Mouse (Mus musculus) telencephalon, adult 2 months (tissue): ENCODE measurements around the gene Klk13.
"Not testable (repeated sequence)": the region's sequence is repeated elsewhere in the genome, so short reads cannot be mapped to it uniquely, and the experiment has no call there.

ENCODE experiments used
- DNase-seq: peaks from one replicate; pipeline ENCODE4 v3.0.0-alpha.2; 2011; ENCODE audit warnings: low read depth, low spot score

The Klk13 gene

DNA sequence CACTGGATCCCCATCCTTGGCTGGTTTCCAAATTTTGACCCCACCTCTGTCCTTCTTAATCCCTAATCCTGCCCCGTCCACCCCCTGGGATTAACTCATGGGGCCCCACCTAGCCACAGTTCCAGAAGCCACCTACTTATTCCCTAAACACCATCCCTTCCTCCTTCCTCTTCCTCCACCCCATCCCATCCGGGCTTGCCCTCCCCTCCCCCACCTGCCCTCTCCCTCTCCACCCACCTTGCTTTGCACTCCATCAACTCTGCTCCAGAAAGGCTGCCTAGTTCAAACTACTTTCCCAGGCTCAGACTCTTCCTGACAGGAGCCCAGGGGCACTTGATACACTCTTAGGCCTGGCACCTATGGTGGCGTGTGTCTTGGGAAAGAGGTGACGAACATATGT is at the start of gene Klk13:
Gene Klk13, plus strand, starts transcription at position 301 of the 400 bp plus-strand sequence.
- no peak for DNase-seq

DNA sequence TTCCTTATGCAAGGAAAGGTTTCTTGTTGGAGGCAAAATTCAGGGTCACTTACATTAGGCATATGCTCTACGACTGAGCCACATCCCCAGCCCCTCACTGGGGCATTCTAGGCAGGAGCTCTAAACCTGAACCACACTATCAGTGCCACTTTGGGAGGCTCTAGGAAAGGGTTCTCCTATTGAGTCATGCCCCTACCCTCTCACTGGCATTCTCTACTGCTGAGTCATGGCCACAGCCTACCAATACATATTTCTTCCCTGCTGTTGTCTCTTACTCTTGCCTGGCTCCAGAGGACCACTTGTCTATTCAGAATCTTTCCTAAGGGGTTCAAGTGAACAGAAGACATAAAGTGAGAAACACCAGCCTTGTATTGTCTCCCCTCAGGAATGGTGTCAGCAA is 49.6 kb upstream of the Klk13 start:
- no peak for DNase-seq

DNA sequence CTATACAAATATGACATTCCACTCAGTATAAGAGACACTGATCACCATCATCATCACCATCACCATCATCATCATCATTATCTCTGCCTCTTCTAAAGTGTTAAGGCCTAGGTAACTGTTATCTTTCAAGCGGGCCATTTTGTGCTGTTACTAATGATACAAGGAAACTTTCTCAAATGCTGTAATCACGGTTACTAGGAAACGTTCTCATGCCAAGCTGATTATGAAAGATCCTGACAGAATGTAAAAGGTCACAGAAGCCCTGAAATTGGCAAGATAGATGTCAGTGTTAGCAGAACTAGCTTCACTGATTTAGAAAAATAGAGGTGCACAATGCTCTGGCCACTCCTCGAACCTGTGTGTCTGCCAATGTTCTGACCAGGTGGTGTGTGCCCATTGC is 45.1 kb upstream of the Klk13 start:
- not testable (repeated sequence) for DNase-seq

DNA sequence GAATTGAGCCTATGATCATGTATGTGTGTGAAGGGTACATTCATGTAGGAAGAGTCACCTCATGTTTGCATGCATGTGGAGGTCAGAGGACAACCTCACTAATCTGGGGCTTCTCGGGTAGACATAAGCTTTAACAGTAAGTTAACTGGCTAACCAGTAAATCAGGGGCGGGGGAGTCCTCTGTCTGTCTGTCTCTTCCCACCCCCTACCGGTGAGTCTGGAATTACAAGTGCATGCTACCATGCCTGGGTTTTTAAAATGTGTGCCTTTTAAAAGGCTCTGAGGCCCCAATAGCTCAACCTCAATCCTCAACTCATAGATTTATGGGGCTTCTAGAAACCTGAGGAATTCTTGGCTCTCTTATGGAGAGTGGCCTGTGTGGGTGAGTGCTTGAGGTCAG is 43.8 kb upstream of the Klk13 start:
- DNase-seq = no peak

DNA sequence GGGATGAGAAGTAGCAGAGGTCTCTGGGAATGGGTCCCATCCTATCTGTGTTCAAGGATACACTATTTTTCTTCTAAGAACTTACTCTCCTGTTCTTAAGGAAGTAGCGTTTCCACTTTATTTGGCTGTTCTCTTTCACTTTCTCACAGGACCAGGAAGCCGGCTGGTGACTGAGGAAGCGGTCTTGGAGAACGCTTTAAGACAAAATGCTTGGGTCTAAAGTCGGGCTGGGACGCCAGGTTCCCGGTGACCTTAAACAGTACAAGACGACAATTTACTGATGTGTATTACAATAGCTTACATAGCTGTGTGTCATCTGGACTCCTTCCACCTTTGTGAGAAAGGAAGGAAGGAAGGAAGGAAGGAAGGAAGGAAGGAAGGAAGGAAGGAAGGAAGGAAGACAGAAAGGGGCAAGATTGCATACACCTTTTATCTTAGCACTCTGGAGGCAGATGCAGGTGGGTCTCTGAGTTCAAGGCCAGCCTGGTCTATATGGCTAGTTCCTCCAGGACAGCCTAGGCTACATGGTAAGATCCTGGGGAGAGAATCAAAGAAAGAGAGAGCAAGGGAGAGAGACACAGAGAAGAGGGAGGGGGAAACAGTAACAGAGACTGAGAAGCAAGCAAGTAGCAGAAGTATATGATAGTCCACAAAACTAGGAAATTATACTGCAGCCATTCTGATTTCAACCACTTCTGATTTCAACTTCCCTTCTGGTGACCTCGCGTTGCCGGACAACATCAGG is 41.1 kb upstream of the Klk13 start:
- no peak for DNase-seq

DNA sequence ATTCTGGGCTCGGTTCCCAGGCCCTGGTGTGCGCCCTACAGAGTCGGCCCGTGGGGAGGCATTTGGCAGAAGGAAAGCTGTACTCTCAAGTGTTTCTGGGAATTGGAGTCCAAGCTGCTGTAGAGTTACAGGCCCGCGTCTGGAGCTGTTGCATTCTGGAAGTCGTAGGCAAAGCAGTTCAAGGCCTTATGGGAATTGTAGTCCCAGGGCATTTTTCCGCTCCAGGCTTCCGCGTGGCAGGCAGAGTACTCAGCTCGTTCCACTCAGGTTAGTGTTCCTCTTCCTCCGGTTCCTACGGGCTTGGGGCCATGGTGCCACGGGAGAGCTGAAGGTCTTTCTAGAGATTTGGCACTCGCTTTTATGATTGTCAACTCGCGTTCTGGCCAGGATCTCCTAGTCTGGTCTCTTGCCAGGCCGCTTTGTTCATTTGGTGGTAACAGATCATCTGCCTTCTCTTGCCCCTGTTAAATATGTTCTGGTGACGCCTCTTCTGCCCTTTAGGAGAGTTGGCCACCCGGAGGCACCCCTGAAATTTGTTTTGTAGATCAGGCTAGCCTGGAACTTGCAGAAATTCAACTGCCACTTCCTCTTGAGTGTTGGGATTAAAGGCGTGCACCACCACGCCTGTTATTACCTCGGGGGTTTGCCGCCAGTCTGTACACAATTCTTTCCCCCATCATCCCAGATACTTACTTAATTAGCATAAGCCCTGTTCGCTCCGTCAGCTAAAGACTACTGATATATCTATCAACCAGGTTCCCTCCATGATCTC is 40.4 kb upstream of the Klk13 start, which contains the start of gene Ctu1:
Gene Ctu1, plus strand, starts transcription at position 208 of the 772 bp plus-strand sequence.
- peak; percentile 97 for DNase-seq

DNA sequence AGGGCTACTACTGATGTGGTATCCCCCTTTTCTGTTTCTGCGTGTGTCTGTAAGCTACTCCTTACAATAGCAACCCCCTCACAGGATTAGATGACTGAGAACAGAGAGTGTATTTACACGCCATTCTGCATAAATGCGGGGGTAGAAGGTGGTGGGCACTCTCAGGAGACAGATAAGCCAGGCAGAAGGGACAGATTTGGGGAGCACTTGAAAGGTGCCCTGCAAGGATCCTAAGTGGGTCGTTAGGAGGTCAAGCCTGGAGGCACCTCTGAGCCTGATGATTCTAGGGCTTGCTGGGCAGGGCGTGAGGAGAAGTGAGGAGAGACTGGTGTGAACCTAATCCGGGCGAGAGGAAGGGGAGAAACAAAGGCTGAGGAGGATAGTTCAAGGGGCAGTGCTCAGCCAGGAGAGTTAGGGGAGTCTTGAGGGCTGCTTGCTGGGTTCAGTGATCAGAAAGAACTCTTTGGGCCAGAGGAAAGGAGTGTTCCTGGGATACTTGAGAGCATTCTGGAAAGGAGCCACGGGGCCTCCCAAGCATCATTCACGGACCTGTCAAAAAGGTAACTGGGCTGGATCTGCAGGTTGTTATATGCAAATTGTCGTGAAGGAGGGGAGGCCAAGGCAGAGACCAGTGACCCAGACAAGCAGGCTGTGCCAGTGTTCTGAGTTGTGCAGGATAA is 39.6 kb upstream of the Klk13 start:
- no peak for DNase-seq

DNA sequence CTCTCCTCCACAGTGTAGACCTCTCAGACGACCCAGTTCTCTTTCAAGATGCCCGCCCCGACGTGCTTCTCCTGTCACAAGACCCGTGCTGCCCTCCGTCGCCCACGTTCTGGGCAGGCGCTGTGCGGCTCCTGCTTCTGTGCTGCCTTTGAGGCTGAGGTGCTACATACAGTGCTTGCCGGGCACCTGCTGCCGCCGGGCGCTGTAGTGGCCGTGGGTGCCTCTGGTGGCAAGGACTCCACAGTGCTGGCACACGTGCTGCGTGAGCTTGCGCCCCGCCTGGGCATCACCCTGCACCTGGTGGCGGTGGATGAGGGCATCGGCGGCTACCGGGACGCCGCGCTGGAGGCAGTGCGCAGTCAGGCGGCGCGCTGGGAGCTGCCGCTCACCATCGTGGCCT is 37.3 kb upstream of the Klk13 start:
- DNase-seq = no peak

DNA sequence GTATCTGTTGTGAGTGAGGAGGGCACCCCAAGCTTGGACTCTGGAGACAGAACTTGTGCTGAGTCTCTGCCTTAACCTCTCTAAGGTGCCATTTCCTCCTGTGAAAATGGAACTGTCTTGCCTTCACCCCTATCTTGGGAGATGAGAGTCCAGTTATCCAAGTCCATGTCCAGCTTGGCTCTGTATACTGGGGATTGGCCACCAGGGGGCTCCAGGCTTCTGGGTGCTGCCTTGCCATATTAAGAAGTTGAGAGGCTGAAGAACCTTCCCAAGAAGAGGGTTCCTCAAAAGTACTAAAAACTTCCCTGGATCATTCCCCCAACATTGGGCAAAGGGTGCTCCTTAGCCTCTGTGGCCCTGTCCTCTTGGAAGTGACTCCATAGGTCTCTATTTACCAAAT is 33.9 kb upstream of the Klk13 start:
- DNase-seq = no peak

DNA sequence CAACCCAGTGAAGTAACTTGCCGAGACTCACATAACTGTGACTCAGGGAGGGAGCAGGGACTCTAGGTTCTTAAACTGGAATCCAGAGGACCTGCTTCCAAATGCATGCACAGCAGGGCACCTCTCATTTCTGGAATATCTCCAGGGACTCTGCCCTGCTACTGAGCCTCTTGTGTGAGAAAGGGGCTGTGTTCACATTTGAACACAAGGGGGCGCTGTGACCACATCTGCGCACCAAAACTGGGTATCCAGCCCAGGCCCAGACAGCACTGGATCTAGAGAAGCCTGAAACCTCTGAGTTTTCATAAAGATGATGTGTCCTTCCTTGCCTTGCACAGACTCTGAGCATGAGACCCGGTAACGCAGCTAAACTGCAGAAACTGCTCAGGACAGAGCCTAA is 31.4 kb upstream of the Klk13 start:
- no peak for DNase-seq

DNA sequence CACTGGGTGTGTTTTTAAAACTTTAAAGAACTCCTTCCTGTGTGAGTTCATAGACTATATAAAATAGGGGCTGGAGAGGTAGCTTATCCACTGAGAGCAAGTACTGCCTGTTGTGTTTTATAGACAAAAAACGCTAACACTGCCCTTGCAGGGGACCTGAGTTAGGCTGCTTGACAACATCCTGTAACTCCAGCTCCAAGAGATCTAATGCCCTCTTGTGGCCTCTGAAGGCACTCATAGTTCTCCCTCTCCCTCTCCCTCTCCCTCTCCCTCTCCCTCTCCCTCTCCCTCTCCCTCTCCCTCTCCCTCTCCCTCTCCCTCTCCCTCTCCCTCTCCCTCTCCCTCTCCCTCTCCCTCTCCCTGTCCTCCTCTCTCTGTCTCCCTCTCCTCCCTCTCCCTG is 29.9 kb upstream of the Klk13 start:
- DNase-seq = not testable (repeated sequence)

DNA sequence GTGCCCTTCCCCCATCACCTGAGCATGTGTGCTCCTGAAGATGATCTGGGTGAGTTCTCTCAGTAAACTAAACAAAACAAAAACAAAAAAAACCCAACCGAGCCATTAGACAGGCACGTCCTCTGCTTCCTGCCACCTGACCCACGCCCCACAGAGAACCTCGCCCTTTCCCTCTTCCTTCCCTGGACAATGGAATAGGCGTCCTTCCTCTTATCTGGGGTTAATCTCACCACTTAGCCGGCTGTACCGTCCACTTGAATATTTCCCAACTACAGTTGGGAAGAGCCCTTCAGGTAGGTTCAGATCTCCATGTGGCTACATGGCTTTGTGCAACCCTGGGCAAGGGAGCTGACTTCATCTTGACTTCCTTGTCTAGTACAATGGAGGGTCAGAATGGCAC is 27.3 kb upstream of the Klk13 start:
- no peak for DNase-seq

DNA sequence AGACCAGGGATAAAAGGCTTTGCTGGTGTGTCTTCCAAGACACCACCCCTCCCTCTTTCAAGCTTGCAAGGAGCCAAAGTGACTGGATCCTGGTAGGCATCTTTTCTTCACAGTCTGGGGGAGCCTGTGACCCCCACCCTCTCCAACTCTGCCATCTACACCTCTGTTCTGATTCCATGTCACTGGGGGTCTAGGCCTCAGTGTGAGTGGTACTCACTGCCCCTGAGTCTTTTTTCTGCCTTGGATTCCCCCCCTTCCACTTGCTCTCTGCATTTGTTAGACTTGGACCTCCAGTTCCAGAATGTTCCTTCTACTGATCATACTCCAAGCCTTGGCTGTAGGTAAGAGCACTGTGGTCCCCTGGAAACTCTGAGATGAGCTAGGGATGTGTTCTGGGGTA is 22.2 kb upstream of the Klk13 start, which contains the start of gene Klk14:
Gene Klk14, plus strand, starts transcription at position 301 of the 400 bp plus-strand sequence.
- DNase-seq = no peak

DNA sequence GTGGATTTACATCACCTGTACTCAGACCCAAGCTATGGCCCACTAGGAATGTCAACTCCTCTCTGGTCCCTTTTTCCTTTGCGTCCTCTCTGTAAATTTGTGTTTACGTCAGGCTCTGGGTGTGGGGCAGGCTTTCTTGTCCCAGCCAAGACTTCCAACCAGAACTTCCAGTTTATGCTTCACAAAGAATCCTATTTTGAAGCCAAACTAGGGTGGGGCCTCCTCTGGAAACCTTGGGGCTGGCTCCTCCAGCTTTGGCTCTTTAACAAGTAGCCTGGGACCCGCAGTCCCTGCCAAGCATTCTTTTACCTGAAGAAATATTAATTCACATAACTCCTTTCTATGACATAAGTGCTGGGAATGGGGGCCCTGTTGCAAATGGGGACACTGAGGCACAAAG is 2.3 kb upstream of the Klk13 start:
- no peak for DNase-seq

DNA sequence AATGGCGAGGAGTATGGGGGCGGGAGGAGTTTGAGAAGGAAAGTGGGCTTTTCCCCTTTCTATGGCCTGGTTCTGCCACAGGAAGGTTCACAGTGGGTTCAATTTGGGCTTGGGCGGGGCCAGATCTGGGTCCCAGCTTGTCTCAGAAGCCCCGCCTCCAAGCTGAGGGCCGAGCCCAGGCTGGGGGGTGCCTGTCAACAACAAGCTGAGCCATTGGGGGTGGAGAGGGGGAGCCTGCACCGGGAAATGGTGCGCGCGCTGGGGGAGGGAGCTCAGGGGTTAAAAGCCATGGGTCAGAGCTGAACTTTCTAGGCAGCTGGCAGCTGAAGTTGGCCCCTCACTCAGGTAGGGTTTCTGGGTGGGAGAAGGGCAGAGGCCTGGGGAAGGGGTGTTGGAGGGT is 550 bp downstream of the Klk13 start:
- DNase-seq = no peak

DNA sequence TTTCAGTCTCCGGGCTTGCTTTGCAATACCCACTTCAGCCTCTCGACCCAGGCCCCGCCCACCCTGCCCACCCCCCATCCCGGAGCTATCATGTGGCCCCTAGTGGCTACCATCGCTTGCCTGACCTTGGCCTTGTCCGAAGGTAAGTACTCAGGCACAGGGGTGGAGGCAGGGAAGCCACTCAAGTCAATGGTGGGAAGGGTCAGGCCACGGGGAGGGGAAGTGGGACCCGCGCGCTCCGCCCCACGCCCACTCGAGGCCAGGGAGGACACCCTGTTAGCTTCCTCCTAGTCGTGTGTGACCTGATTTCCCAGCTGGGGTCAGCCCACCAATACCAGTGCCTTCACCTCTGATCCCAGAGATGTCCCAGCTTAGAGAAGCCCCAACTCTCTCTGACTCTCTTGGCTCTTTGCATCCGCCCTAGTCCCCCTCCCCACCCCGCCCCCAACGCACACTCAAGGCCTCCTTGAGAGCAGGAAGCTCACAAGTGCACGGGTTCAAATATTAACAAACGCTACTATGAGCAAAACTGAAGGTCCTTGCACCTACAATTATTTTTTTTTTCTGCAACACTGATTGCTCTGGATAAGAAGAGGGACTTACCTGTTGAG is 1.5 kb downstream of the Klk13 start:
- no peak for DNase-seq

DNA sequence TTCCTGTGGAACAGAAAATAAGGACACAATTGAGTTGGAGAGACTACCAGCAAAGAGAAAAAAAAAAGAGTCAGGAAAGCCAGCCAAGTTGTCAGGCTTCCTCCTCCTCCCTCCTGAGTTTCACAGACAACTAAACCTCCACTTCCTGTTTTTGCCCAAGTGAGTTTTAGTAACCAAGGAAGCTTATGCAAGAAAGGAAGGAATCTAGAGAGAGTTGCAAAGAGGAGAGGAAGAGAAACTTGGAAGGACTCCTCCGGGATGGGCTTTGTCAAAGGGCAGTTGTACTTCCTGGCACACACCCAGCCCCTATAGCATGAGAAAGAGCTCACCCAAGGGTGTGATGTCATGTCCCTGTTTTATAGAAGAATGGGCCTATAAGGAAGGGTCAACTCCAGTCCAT is 35.4 kb downstream of the Klk13 start:
- DNase-seq = peak; percentile 58

DNA sequence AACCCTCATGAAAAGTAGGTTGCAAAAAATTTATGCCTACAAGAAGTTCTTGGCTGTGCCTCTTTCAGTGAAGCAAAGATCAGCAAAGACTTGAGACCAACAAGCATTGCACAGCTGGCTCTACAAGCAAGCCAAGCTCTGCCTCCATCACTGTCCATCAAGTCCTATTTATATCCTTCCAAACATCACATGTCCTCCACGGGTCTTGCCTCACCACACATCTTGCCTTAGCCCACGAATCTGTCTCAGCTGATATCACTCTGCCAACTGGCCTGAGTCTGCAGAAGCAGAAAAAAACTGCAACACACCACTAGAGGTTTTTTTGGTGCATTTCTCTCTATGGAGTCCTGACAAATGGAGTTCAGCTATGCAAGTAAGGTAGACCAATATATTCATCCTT is 40.4 kb downstream of the Klk13 start:
- no peak for DNase-seq

DNA sequence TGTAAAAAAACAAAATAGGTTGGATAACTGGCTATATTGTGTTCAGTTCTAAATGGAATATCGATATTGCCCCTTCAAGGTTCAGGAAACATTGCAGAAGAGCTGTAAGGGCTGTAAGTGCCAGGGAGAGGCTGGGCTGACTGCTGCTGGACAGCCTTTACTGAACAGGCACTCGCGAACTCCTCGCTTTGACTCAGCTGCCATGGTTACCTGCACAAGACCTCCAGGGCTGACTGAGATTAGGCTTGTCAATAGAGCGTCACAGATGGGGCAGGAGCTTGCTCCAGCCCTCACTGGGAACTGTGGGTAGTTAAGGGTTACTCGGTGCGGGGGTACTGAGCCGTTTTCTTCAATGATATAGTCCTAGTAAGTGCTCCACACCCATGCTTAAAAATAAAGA is 54.1 kb downstream of the Klk13 start:
- DNase-seq = no peak

DNA sequence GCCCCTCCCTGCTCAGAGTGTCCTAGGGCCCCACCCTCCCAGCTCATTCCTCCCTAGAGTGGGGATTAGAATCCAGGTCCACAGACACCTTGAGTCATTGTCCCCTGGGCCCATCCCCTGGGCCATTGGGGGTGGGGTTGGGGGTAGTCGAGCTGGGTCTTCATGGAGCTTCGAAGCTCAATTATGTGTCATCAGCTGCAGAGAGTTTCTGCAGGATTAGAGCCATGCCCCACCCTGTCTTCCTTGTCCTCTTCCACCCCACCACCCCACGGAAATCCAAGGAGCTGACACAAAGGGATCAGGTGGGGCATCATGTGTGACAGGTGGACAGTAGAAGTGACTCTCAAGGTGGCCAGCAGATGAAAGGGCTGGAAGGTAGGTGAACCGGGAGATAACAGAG is 56.2 kb downstream of the Klk13 start, which contains the start of gene Klk12:
Gene Klk12, plus strand, starts transcription at position 301 of the 400 bp plus-strand sequence.
- no peak for DNase-seq

DNA sequence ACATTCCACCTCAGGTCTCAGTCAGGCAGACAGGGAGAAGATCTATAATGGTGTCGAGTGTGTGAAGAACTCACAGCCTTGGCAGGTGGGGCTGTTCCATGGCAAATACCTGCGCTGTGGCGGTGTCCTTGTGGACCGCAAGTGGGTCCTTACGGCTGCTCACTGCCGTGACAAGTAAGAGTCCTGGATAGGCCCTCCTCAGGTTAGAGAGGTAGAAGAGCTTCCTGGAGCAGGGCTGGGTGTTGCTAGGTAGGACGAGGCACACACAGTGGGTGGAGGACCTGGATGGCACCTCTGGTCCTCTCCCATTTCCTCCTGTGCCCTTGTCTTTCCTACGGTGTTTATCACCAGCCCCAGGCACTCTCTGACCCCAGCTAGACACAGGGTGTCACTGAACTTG is 57.3 kb downstream of the Klk13 start:
- no peak for DNase-seq

DNA sequence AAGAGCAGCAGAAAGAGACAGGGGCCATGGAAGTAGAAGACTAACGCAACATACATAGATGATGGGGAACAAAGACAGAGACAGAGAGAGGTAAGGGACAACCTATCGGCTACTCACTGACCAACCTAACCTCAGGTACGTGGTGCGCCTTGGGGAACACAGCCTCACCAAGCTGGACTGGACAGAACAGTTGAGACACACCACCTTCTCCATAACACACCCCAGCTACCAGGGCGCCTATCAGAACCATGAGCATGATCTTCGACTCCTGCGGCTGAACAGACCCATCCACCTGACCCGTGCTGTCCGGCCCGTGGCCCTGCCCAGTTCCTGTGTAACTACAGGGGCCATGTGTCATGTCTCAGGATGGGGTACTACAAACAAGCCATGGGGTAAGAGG is 58.3 kb downstream of the Klk13 start:
- DNase-seq = no peak
